Mouse (Mus musculus) kidney, adult 2 months (tissue): Measurements from ENCODE around the gene Fzr1. TPM values are rescaled to one million over a fixed set of nuclear protein-coding genes. Genes with fewer than 3 reads are reported as not detected.

ENCODE experiments used
- DNase-seq: peaks from one replicate; pipeline ENCODE4 v3.0.0; 2021
- H3K27ac ChIP-seq: fragments of 200-500 bp; 2 replicates; pipeline ENCODE4 v1.5.1; 2012; ENCODE audit warnings: low read depth, low read length, control low read depth, inconsistent platforms; ENCODE audit not compliant: insufficient read depth
- H3K27me3 ChIP-seq: fragments of 200-500 bp; replicated peaks from 2 replicates; pipeline ENCODE4 v1.6.1; 2012; ENCODE audit warnings: mild to moderate bottlenecking, moderate library complexity, low read length, inconsistent platforms; ENCODE audit not compliant: control insufficient read depth, insufficient read depth
- H3K36me3 ChIP-seq: fragments of 200-500 bp; 2 replicates; pipeline ENCODE4 v1.6.1; 2012; ENCODE audit warnings: mild to moderate bottlenecking, moderate library complexity, low read length, inconsistent platforms; ENCODE audit not compliant: control insufficient read depth, insufficient read depth
- H3K4me1 ChIP-seq: fragments of 200-500 bp; 2 replicates; pipeline ENCODE4 v1.6.1; 2011; ENCODE audit warnings: low read length; ENCODE audit not compliant: control insufficient read depth, insufficient read depth
- H3K4me3 ChIP-seq: fragments of 200-500 bp; 2 replicates; pipeline ENCODE4 v1.5.1; 2011; ENCODE audit warnings: mild to moderate bottlenecking, low read depth, low read length, control low read depth; ENCODE audit not compliant: insufficient read depth
- CTCF ChIP-seq: fragments of 200-500 bp; conservative IDR thresholded peaks from 2 replicates; pipeline ENCODE4 v1.5.1; 2011; ENCODE audit warnings: low read depth, mild to moderate bottlenecking, control low read depth, low read length, moderate library complexity, mixed read lengths; ENCODE audit not compliant: insufficient read depth, insufficient read length
- POLR2A ChIP-seq: fragments of 200-500 bp; IDR thresholded peaks from one replicate; pipeline ENCODE4 v1.6.1; 2011; ENCODE audit warnings: low read depth, low read length, control low read depth
- WGBS: fragments of 180-500 bp; shearing (Covaris S2); methylation state at CpG from one replicate; pipeline ENCODE4 v1.1.7; 2018; 5-methylcytosine and 5-hydroxymethylcytosine counted together
- polyA plus RNA-seq: library from polyadenylated mRNA; depleted of rRNA; stranded (reverse); fragments of >200 nt; gene quantifications from 2 replicates; pipeline ENCODE4 v1.2.3, GENCODE M21; 2012; rRNA removed

Gene Fzr1
- polyA plus RNA-seq, 1 experiment, result 41.1 TPM

DNA sequence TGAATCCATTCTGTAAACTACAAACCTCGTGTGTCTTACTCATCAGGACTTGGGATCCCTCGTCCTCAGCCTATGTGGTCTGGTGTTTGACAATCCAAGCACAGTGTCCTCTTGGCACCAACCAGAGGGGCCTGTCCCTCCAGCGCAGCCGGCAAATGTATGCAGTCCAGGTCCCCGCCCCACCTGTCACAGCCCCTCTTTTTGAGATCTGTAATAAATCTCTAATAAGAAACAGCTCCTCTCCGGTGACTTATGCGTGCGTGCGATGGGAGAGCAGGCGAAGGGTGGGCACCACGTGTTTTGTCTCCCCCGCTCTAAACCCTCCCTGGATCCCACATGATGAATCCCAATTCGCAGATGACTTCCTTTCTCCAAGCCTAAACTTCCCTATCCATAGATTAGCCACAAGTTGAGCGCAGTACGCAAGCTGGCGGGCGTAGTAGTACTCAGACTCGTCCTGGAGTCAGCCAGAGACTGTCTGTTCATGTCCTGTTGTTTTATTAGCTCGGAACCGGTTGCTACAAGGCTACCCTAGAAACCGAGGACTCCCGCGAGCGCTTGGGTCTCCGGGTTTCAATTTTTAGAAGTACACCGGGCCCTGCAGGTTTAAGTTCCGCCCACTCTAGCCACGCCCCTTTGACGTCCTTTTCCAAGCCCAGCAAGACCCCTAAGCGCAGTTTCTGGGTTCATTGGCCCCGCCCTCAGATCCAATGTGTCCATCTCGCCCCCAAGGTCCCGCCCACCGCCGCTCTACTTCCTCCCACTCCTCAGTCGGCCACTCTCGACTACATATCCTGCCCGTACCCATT, 58.4 kb downstream of the Fzr1 start:
- WGBS, result 1% methylated on average over 38 of the region's 38 CpGs
- no peaks in the 10 kb centered on the region for H3K36me3 ChIP-seq
- no peaks in the 10 kb centered on the region for H3K27me3 ChIP-seq
- peaks cover 5% of the 10 kb centered on the region; the same call in 1 of the 2 replicates for H3K4me1 ChIP-seq
- no peak for TF ChIP-seq CTCF
- TF ChIP-seq POLR2A, result no peak
- DNase-seq, result peak; percentile 31
- peak overlapping the region; percentile 83 for H3K27ac ChIP-seq
- peak overlapping the region; percentile 59 for H3K4me3 ChIP-seq

DNA sequence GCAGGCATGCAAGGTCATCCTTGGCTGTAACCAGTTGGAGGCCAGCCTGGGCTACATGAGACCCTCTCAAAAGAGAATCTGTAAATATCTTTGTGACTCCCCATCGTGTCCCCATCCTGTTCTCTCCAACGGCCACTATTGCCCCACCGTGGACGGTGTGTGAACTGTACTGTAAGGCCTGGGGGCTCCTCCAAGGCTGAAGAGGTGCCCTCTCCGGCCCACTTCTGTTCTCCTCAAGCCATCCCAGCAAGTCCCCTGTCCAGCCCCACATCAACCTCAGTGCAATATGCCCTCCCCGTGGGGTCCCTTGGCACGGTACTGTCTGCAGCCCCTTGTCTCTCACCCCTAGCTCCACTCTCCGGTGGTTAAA, 59.0 kb downstream of the Fzr1 start:
- H3K4me1 ChIP-seq, result peaks cover 5% of the 10 kb centered on the region; the same call in 1 of the 2 replicates
- TF ChIP-seq CTCF (peak; percentile 34; the same call in 1 of the 2 replicates), POLR2A (no peak)
- H3K27ac ChIP-seq, result no peak overlapping the region
- no peak for DNase-seq
- no peaks in the 10 kb centered on the region for H3K27me3 ChIP-seq
- no peaks in the 10 kb centered on the region for H3K36me3 ChIP-seq
- WGBS, result 34% methylated on average over 8 of the region's 8 CpGs
- no peak overlapping the region for H3K4me3 ChIP-seq

GRCm38 (mm10) chr10:81318589-81319329, 59.6 kb downstream of the Fzr1 start:
- H3K4me3 ChIP-seq, result no peak overlapping the region
- peak; percentile 45 for DNase-seq
- no peak overlapping the region for H3K27ac ChIP-seq

GRCm38 (mm10) chr10:81317273-81317672, 61.0 kb downstream of the Fzr1 start:
- TF ChIP-seq POLR2A (no peak), CTCF (no peak)
- Histone ChIP-seq H3K36me3 (no peaks in the 10 kb centered on the region), H3K27me3 (no peaks in the 10 kb centered on the region), H3K27ac (no peak overlapping the region; the same call in 1 of the 2 replicates), H3K4me3 (peak overlapping the region; percentile 39; the same call in 1 of the 2 replicates), H3K4me1 (peaks cover 5% of the 10 kb centered on the region; the same call in 1 of the 2 replicates)
- 22% methylated on average over 20 of the region's 20 CpGs for WGBS
- DNase-seq, result peak; percentile 77

More at GRCm38 (mm10) chr10:81318589-81319329, 59.6 kb downstream of the Fzr1 start:
- no peaks in the 10 kb centered on the region for H3K36me3 ChIP-seq
- 72% methylated on average over 13 of the region's 13 CpGs for WGBS
- TF ChIP-seq POLR2A (no peak), CTCF (no peak)
- H3K27me3 ChIP-seq, result no peaks in the 10 kb centered on the region
- peaks cover 5% of the 10 kb centered on the region; the same call in 1 of the 2 replicates for H3K4me1 ChIP-seq

- no peaks in the 10 kb centered on the region for H3K36me3 ChIP-seq
- no peaks in the 10 kb centered on the region for H3K27me3 ChIP-seq
- peak overlapping the region; percentile 8; the same call in 1 of the 2 replicates for H3K4me3 ChIP-seq
- 43% methylated on average over 16 of the region's 16 CpGs for WGBS
- TF ChIP-seq POLR2A, result no peak
- peak; percentile 59 for TF ChIP-seq CTCF
- H3K4me1 ChIP-seq, result peaks cover 5% of the 10 kb centered on the region; the same call in 1 of the 2 replicates
- peak; percentile 45 for DNase-seq
- H3K27ac ChIP-seq, result no peak overlapping the region
Observed at GRCm38 (mm10) chr10:81316338-81317060, 61.8 kb downstream of the Fzr1 start.

Other genes with a start within 250 kb of the Fzr1 start
- gene Zbtb7a, start 243.3 kb downstream of the Fzr1 start, polyA plus RNA-seq, result 36.0 and 37.1 TPM in 2 replicates
- 34.6 and 36.8 TPM in 2 replicates for gene Pias4, start 210.6 kb downstream of the Fzr1 start, polyA plus RNA-seq
- 1,330 and 1,454 TPM in 2 replicates for gene Eef2, start 201.9 kb downstream of the Fzr1 start, polyA plus RNA-seq
- gene Dapk3, start 195.5 kb downstream of the Fzr1 start, polyA plus RNA-seq, result 52.9 and 54.0 TPM in 2 replicates
- not detected in 2 replicates for gene 4930442H23Rik, start 194.7 kb downstream of the Fzr1 start, polyA plus RNA-seq
- gene Nmrk2, start 176.5 kb downstream of the Fzr1 start, polyA plus RNA-seq, result 0.97 TPM in 1 of 2 replicates, not detected in the other
- 0.05 and 0.39 TPM in 2 replicates for gene Atcay, start 147.7 kb downstream of the Fzr1 start, polyA plus RNA-seq
- gene Zfr2, start 145.4 kb downstream of the Fzr1 start, polyA plus RNA-seq, result 4.6 and 6.0 TPM in 2 replicates
- gene Matk, start 125.6 kb downstream of the Fzr1 start, polyA plus RNA-seq, result 0.57 and 1.5 TPM in 2 replicates
- gene Mrpl54, start 111.6 kb downstream of the Fzr1 start, polyA plus RNA-seq, result 130 TPM in 2 replicates
- gene Apba3, start 111.6 kb downstream of the Fzr1 start, polyA plus RNA-seq, result 142 and 147 TPM in 2 replicates
- gene Tjp3, start 86.9 kb downstream of the Fzr1 start, polyA plus RNA-seq, result 13.2 and 19.0 TPM in 2 replicates
- 70.7 and 76.3 TPM in 2 replicates for gene Pip5k1c, start 85.6 kb downstream of the Fzr1 start, polyA plus RNA-seq
- 23.7 and 24.5 TPM in 2 replicates for gene Cactin, start 57.4 kb downstream of the Fzr1 start, polyA plus RNA-seq
- gene Tbxa2r, start 49.8 kb downstream of the Fzr1 start, polyA plus RNA-seq, result 16.6 and 21.7 TPM in 2 replicates
- gene Gipc3, start 35.2 kb downstream of the Fzr1 start, polyA plus RNA-seq, result 1.4 and 1.5 TPM in 2 replicates
- 66.4 and 82.1 TPM in 2 replicates for gene Hmg20b, start 28.0 kb downstream of the Fzr1 start, polyA plus RNA-seq
- 23.4 and 28.1 TPM in 2 replicates for gene Mfsd12, start 21.0 kb downstream of the Fzr1 start, polyA plus RNA-seq
- gene 4930404N11Rik, start 12.7 kb downstream of the Fzr1 start, polyA plus RNA-seq, result 0.16 and 0.61 TPM in 2 replicates
- 60.6 and 79.8 TPM in 2 replicates for gene Dohh, start 5.9 kb upstream of the Fzr1 start, polyA plus RNA-seq
- 2.1 and 2.3 TPM in 2 replicates for gene Gm48551, start 6.0 kb upstream of the Fzr1 start, polyA plus RNA-seq
- 1.0 and 2.8 TPM in 2 replicates for gene Gm48552, start 10.5 kb upstream of the Fzr1 start, polyA plus RNA-seq
- gene Smim24, start 14.5 kb upstream of the Fzr1 start, polyA plus RNA-seq, result 693 and 694 TPM in 2 replicates
- gene Nfic, start 77.1 kb upstream of the Fzr1 start, polyA plus RNA-seq, result 64.7 and 82.5 TPM in 2 replicates
- gene Celf5, start 104.2 kb upstream of the Fzr1 start, polyA plus RNA-seq, result 0.18 and 0.27 TPM in 2 replicates
- 148 and 190 TPM in 2 replicates for gene Ncln, start 117.9 kb upstream of the Fzr1 start, polyA plus RNA-seq
- 2.3 and 4.9 TPM in 2 replicates for gene S1pr4, start 121.6 kb upstream of the Fzr1 start, polyA plus RNA-seq
- 1.7 and 2.1 TPM in 2 replicates for gene Gna15, start 145.7 kb upstream of the Fzr1 start, polyA plus RNA-seq
- 93.0 and 107 TPM in 2 replicates for gene Gna11, start 166.7 kb upstream of the Fzr1 start, polyA plus RNA-seq
- gene Aes, start 181.0 kb upstream of the Fzr1 start, polyA plus RNA-seq, result 2,250 and 2,535 TPM in 2 replicates
- gene Tle2, start 196.0 kb upstream of the Fzr1 start, polyA plus RNA-seq, result 63.7 and 93.5 TPM in 2 replicates
- 3.9 and 4.3 TPM in 2 replicates for gene Tle6, start 222.6 kb upstream of the Fzr1 start, polyA plus RNA-seq
- 1.0 and 1.1 TPM in 2 replicates for gene BC025920, start 227.8 kb upstream of the Fzr1 start, polyA plus RNA-seq
- 16.3 and 19.7 TPM in 2 replicates for gene Sirt6, start 249.3 kb upstream of the Fzr1 start, polyA plus RNA-seq